Mouse (Mus musculus) midbrain, embryonic 13.5 days (tissue): ENCODE data around the gene Pard3b. TPM values are rescaled to one million over a fixed set of nuclear protein-coding genes. Genes with fewer than 3 reads are reported as not detected.
A peak's percentile ranks its signal among the peaks of the same experiment; 100 is the strongest.

Experiments used
- ATAC-seq: fragments of 200-750 bp; cut with Nextera tagmentation; 2 replicates; pipeline ENCODE4 v1.8.0; 2017; ENCODE audit warnings: mild to moderate bottlenecking, moderate TSS enrichment, moderate library complexity
- H3K27ac ChIP-seq: fragments of 300-500 bp; sonication (generic); 2 replicates; pipeline ENCODE4 v1.5.1; 2015; ENCODE audit warnings: inconsistent platforms, mild to moderate bottlenecking, moderate library complexity
- H3K27me3 ChIP-seq: fragments of 300-500 bp; sonication (generic); 2 replicates; pipeline ENCODE4 v1.6.1; 2015; ENCODE audit warnings: mild to moderate bottlenecking, inconsistent platforms
- H3K36me3 ChIP-seq: fragments of 300-500 bp; sonication (generic); 2 replicates; pipeline ENCODE4 v1.6.1; 2015; ENCODE audit warnings: mild to moderate bottlenecking, inconsistent platforms
- H3K4me1 ChIP-seq: fragments of 300-500 bp; sonication (generic); replicated peaks from 2 replicates; pipeline ENCODE4 v1.6.1; 2015; ENCODE audit warnings: inconsistent platforms
- H3K4me2 ChIP-seq: fragments of 300-500 bp; sonication (generic); replicated peaks from 2 replicates; pipeline ENCODE4 v1.6.1; 2015; ENCODE audit warnings: moderate library complexity, mild to moderate bottlenecking, inconsistent platforms
- H3K4me3 ChIP-seq: fragments of 300-500 bp; sonication (generic); replicated peaks from 2 replicates; pipeline ENCODE4 v1.5.1; 2015; ENCODE audit warnings: mild to moderate bottlenecking, inconsistent platforms
- H3K9ac ChIP-seq: fragments of 300-500 bp; sonication (generic); replicated peaks from 2 replicates; pipeline ENCODE4 v1.6.1; 2015; ENCODE audit warnings: mild to moderate bottlenecking, inconsistent platforms
- H3K9me3 ChIP-seq: fragments of 300-500 bp; sonication (generic); 2 replicates; pipeline ENCODE4 v1.6.1; 2016; ENCODE audit warnings: mild to moderate bottlenecking, inconsistent platforms
- WGBS: fragments of 180-500 bp; shearing (Covaris S2); methylation state at CpG from one replicate; pipeline ENCODE4 v1.1.7; 2015; 5-methylcytosine and 5-hydroxymethylcytosine counted together
- polyA plus RNA-seq: library from polyadenylated mRNA; unstranded; fragments of >200 nt; fragmentation: Nextera tagmentation; extraction: Ambion mirVana; gene quantifications from 2 replicates; pipeline ENCODE4 v1.2.1, GENCODE M21; 2015

Gene Pard3b
- polyA plus RNA-seq, 1 experiment from 2014 or later = 9.4 TPM

DNA sequence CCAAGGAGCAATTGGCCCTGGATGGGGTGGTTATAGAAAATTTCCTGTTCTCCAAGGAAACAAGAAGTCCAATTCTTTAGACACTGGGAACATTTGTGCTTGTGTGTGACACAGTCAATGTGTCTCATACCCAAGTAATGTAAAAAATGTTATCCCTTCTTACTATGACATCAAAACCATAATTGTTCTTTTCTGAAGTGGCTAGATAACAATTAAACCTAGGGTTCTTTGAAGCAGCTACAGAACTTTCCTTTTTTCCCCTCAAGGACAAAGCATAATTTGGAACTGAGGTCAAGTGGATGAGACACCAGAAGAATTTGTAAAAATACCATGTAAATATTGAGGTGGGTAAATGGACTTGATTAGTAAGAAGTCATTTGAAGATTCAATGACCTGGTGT is 140.1 kb downstream of the Pard3b start:
- Histone ChIP-seq H3K4me1 (no peaks in the 10 kb centered on the region), H3K4me3 (no peak overlapping the region), H3K9ac (no peak overlapping the region), H3K27ac (no peak overlapping the region), H3K27me3 (no peaks in the 10 kb centered on the region), H3K36me3 (no peaks in the 10 kb centered on the region), H3K9me3 (no peaks in the 10 kb centered on the region), H3K4me2 (no peak overlapping the region)
- no peak for ATAC-seq

- no peak for ATAC-seq
- H3K36me3 ChIP-seq = no peaks in the 10 kb centered on the region
- no peaks in the 10 kb centered on the region for H3K4me1 ChIP-seq
- no peaks in the 10 kb centered on the region for H3K9me3 ChIP-seq
- no peak overlapping the region for H3K27ac ChIP-seq
- no peak overlapping the region for H3K9ac ChIP-seq
- no peak overlapping the region for H3K4me2 ChIP-seq
- no peaks in the 10 kb centered on the region for H3K27me3 ChIP-seq
- H3K4me3 ChIP-seq = no peak overlapping the region
- WGBS = 80% methylated on average over 5 of the region's 5 CpGs
These were observed 141.3 kb downstream of the Pard3b start for GRCm38 (mm10) chr1:61779906-61780305.

DNA sequence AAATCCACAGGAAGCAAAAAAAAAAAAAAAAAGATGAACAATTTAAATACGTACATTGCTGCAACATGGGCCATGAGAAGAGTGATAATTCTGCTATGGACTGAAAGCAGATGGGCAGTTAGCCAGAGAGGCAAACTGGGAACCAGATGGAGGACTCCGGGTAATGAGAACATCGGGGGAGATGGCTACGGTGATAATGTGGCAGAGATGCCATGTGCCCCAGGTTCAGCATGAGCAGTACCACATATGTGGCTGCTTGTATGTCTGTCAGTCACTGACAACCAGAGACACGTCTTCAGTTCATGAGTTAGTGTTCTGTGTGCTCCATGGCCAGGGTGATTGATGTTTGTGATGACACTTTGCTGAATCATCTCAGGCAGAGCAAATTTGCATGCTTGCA is 157.7 kb downstream of the Pard3b start:
- ATAC-seq = no peak
- H3K9me3 ChIP-seq = no peaks in the 10 kb centered on the region

GRCm38 (mm10) chr1:61820213-61820612 is 181.6 kb downstream of the Pard3b start:
- Histone ChIP-seq H3K9me3 (no peaks in the 10 kb centered on the region), H3K4me3 (no peak overlapping the region), H3K9ac (no peak overlapping the region), H3K27ac (no peak overlapping the region), H3K4me1 (no peaks in the 10 kb centered on the region), H3K36me3 (no peaks in the 10 kb centered on the region), H3K4me2 (no peak overlapping the region), H3K27me3 (no peaks in the 10 kb centered on the region)
- 56% methylated on average over 1 of the region's 1 CpGs for WGBS
- no peak for ATAC-seq

More for the DNA sequence above, 157.7 kb downstream of the Pard3b start:
- H3K36me3 ChIP-seq = no peaks in the 10 kb centered on the region
- H3K9ac ChIP-seq = no peak overlapping the region
- WGBS = 84% methylated on average over 5 of the region's 5 CpGs
- H3K4me1 ChIP-seq = no peaks in the 10 kb centered on the region
- no peaks in the 10 kb centered on the region for H3K27me3 ChIP-seq
- no peak overlapping the region for H3K27ac ChIP-seq
- H3K4me3 ChIP-seq = no peak overlapping the region
- H3K4me2 ChIP-seq = no peak overlapping the region

- Histone ChIP-seq H3K4me1 (no peaks in the 10 kb centered on the region), H3K4me3 (no peak overlapping the region), H3K27ac (no peak overlapping the region), H3K9ac (no peak overlapping the region), H3K36me3 (no peaks in the 10 kb centered on the region), H3K4me2 (no peak overlapping the region), H3K9me3 (no peaks in the 10 kb centered on the region), H3K27me3 (no peaks in the 10 kb centered on the region)
- 86% methylated on average over 3 of the region's 3 CpGs for WGBS
- ATAC-seq = no peak
These were observed 187.1 kb downstream of the Pard3b start for GRCm38 (mm10) chr1:61825560-61826191.

DNA sequence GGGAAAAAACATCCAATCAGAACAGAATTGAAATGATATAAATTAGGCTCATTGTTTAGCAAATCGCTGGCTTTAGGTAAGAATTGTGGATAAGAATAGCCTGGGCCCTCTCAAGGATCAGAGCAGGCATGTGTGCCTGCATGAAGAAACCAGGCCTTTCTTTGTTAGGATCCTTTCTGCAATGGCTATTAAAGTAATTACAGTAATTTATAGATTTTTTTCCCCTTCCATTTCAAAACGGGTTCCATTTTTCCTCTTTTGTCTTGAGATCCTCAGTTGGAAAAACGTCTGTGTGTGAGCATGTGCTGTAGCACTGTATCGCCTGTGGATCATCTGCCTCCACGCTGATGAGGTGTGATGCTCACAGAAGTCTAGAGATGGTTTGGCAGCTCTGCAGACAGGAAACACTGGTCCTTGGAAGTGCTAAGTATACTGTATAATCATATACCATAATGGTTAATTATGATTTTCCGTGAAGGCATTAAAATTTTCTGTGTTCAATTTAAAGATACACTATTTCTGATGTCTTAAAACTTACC is 198.5 kb downstream of the Pard3b start:
- Histone ChIP-seq H3K9ac (no peak overlapping the region), H3K27ac (no peak overlapping the region)
- ATAC-seq = no peak

GRCm38 (mm10) chr1:61846606-61847005 is 208.0 kb downstream of the Pard3b start:
- no peak overlapping the region for H3K27ac ChIP-seq
- H3K4me2 ChIP-seq = no peak overlapping the region
- no peaks in the 10 kb centered on the region for H3K27me3 ChIP-seq
- ATAC-seq = no peak
- H3K9me3 ChIP-seq = no peaks in the 10 kb centered on the region
- H3K9ac ChIP-seq = no peak overlapping the region
- H3K4me3 ChIP-seq = no peak overlapping the region
- H3K36me3 ChIP-seq = no peaks in the 10 kb centered on the region
- 0 out of 2 replicates have a peak, but pooled peaks cover 3% of the 10 kb centered on the region for H3K4me1 ChIP-seq

More for the DNA sequence above, 198.5 kb downstream of the Pard3b start:
- 69% methylated on average over 6 of the region's 6 CpGs for WGBS
- Histone ChIP-seq H3K36me3 (no peaks in the 10 kb centered on the region), H3K4me2 (no peak overlapping the region), H3K4me1 (no peaks in the 10 kb centered on the region), H3K27me3 (no peaks in the 10 kb centered on the region), H3K4me3 (no peak overlapping the region), H3K9me3 (no peaks in the 10 kb centered on the region)

- no peaks in the 10 kb centered on the region for H3K9me3 ChIP-seq
- 0 out of 2 replicates have a peak overlapping the region, but pooled peaks have one; percentile 11 for H3K27ac ChIP-seq
- no peak overlapping the region for H3K9ac ChIP-seq
- 0 out of 2 replicates have a peak, but pooled peaks cover 3% of the 10 kb centered on the region for H3K4me1 ChIP-seq
- WGBS = 73% methylated on average over 6 of the region's 6 CpGs
- no peaks in the 10 kb centered on the region for H3K27me3 ChIP-seq
- H3K4me2 ChIP-seq = no peak overlapping the region
- no peak for ATAC-seq
- H3K36me3 ChIP-seq = no peaks in the 10 kb centered on the region
- no peak overlapping the region for H3K4me3 ChIP-seq
These were observed 210.5 kb downstream of the Pard3b start for GRCm38 (mm10) chr1:61849029-61849714.

DNA sequence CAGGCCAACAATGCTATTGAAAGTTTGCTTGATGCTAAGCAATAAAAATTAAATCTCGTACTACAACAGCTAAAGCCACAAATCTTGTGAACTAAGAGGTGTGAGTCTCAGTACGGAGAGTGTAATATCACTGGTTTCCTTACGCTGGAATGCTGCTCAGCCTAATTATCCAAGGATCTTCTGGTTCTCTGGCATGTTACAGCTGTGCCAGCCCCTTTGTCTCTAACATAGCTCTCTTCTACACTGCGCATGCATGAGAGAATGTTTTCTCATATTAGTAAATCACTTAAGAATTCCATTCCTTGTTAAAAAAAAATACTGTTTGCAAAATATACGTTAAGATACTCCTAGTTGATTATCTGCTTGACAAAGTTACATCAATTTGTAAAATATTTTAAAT is 211.8 kb downstream of the Pard3b start:
- Histone ChIP-seq H3K4me1 (0 out of 2 replicates have a peak, but pooled peaks cover 3% of the 10 kb centered on the region), H3K27me3 (no peaks in the 10 kb centered on the region), H3K36me3 (no peaks in the 10 kb centered on the region), H3K9ac (no peak overlapping the region), H3K9me3 (no peaks in the 10 kb centered on the region), H3K27ac (no peak overlapping the region), H3K4me2 (no peak overlapping the region), H3K4me3 (no peak overlapping the region)
- no peak for ATAC-seq
- 74% methylated on average over 5 of the region's 5 CpGs for WGBS

DNA sequence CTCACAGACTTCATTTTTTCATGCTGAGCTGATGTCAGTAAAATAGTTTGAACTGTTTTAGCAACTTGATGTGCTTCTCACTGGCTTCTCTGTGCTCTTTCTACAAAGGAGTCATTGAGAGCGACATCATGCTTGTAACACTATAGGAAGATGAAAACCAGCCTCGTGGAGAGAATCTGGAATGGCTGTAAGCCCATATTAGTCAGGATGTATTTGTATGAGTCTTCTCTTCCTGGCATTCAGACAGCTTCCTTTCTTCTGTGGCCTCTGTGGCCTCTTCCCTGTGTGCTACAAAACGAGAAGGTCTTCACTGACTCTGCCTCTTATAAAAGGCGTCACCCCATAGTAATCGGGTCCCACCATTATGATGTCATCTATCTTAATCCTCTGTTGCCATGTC is 212.6 kb downstream of the Pard3b start:
- Histone ChIP-seq H3K4me2 (no peak overlapping the region), H3K9ac (no peak overlapping the region), H3K36me3 (no peaks in the 10 kb centered on the region), H3K27ac (no peak overlapping the region), H3K4me3 (no peak overlapping the region), H3K9me3 (no peaks in the 10 kb centered on the region), H3K4me1 (0 out of 2 replicates have a peak, but pooled peaks cover 3% of the 10 kb centered on the region), H3K27me3 (no peaks in the 10 kb centered on the region)
- WGBS = 41% methylated on average over 5 of the region's 5 CpGs
- ATAC-seq = no peak

GRCm38 (mm10) chr1:61867286-61868082 is 228.9 kb downstream of the Pard3b start:
- Histone ChIP-seq H3K27me3 (no peaks in the 10 kb centered on the region), H3K36me3 (no peaks in the 10 kb centered on the region), H3K4me3 (no peak overlapping the region), H3K4me2 (no peak overlapping the region), H3K4me1 (no peaks in the 10 kb centered on the region), H3K9ac (no peak overlapping the region), H3K9me3 (no peaks in the 10 kb centered on the region), H3K27ac (no peak overlapping the region)
- ATAC-seq = no peak
- 82% methylated on average over 2 of the region's 2 CpGs for WGBS

GRCm38 (mm10) chr1:61874875-61875274 is 236.3 kb downstream of the Pard3b start:
- peaks cover 5% of the 10 kb centered on the region for H3K4me1 ChIP-seq

More at GRCm38 (mm10) chr1:61874875-61875274, 236.3 kb downstream of the Pard3b start:
- Histone ChIP-seq H3K27me3 (no peaks in the 10 kb centered on the region), H3K27ac (no peak overlapping the region), H3K9me3 (no peaks in the 10 kb centered on the region), H3K4me2 (no peak overlapping the region), H3K9ac (no peak overlapping the region), H3K4me3 (no peak overlapping the region), H3K36me3 (no peaks in the 10 kb centered on the region)
- ATAC-seq = no peak
- 61% methylated on average over 1 of the region's 1 CpGs for WGBS
